Mouse (Mus musculus): Measurements from ENCODE around the gene Rilpl1.

DNA sequence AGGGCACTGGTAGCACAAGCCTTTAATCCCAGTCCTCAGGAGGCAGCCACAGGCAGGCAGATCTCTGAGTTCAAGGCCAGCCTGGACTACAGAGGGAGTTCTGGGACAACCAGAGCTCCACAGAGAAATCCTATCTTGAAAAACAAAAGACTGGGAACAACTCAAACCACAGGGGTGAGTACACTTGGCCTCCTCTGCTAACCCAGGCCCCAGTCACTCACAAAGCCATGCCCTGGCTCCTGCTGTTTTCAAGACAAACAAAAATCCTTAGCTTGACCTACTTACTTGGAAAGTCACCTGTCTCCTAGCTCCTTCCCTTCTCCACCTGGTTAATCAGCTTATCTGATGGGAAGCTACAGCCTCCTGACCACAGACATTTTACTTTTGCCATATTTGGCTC, 66.3 kb downstream of the Rilpl1 start:
- no peak for TF ChIP-seq POLR2A (IDR thresholded peaks at IDR 0.05; ENCODE audit: borderline replicate concordance, extremely low read depth, insufficient read depth, insufficient read length, poor library complexity, severe bottlenecking)
- no peak for TF ChIP-seq CTCF (IDR thresholded peaks at IDR 0.05; ENCODE audit: borderline replicate concordance, extremely low read depth, insufficient read depth, insufficient read length)
